Mouse (Mus musculus): ENCODE data around the gene Rptor.

Gene Rptor

DNA sequence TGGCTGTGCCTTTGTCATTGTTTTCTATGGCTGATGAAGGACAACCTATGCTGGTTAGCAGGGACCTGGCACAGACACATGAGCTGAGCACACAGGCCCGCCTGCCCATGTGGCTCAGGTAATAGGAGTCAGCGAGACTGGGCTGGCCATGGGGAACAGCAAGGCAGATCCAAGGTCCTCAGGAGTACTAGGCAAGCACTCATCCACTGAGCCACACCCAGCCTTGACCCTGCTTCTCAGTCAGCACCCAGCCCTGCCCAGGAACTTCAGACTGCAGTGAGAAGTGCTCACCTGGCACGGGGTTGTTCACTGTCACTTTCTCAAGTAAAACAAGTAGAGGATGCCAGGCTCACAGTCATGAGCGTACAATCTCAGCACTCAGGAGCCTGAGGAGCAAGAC lies 270.9 kb downstream of the Rptor start:
- no peak for DNase-seq

DNA sequence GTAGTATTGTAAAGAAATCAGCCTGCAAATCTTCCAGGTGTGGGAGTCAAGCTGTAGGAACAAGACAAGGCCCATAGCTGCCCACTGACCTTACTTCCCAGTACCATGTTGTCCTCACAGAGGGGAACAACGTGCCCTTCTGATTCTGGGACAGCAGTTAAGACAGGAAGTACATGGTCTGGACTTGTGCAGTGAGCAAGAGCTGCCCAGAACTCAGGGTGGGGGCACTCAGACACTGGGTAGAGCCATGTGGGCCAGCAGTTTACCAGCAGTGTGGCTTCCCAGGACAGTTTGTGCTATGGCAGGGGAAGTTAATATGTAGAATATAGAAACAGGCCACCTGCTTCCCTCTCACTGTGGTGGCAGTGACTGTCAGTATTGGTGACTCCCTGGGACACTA lies 272.1 kb downstream of the Rptor start:
- DNase-seq: no peak

DNA sequence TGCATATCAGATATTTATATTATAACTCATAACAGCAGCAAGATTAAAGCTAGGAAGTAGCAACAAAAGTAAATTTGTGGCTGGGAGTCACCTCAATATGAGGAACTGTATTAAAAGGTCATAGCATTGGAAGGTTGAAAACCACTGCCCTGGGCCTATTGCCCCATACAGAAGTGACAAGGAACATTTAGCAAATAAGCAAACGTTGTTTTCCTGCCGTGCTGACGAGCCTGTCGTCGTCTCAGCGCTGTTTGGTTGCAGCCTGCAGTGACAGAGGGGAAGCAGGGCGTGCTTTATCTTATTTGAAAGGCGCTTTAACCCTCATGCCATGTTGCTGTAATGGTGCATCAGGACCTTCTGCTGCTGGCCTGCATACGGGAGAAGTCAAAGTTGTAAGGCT lies 273.0 kb downstream of the Rptor start:
- DNase-seq: no peak

DNA sequence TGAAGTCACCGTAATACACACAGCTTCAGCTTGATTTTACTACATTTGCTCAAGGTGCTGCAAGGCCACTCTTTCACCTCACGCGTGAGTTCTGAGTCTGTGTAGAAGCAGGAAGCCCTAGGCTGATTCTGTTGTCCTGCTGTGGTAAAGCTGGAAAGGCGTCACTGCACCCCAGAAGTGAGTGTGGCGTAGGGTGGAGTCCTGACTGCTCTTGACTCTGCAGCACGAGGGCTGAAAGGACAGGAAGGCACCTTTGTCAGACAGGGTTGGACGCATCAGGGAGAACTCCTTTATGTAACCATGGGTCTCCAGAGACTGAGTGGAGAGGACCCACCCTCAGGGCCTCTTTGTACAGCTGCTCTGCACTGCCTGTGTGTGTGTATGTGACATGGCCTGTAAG lies 274.4 kb downstream of the Rptor start:
- no peak for DNase-seq

DNA sequence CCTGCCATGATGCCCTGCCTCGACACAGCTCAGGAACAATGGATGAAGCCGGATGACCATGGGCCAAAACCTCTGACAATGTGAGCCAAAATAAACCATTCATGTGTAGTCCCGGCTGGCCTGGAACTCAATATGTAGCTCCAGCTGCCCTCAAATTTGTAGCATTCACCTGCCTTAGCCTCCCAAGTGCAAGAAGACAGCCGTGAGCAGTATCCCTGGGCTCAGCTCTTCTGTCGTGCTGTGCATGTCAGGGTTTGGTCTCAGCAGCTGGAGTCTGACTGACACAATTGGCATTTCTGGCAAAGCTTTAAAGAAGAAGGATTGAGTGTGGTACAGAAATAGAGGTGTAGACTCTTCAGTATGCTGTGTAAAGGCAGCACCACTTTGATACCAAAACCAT lies 276.9 kb downstream of the Rptor start:
- no peak for DNase-seq

DNA sequence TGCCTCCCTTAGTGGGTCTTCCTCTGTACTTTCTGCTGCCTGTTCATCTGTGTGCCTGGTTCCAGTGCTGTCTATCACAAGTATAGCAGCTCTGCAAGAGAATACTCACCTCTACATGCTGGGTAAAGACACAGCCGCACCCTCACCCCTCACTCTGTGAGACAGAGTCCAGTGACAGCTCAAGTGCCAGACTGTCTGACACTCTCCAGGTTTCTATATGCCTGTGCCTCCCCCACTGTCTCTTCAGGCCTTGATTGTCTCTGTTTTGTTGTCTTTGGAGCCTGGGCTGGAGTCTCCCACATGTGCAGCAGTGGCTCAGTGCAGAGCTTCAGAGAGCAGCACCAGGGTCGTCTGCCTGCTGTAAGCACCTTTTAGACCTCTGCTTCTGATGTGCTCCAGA lies 280.9 kb downstream of the Rptor start:
- no peak for DNase-seq

DNA sequence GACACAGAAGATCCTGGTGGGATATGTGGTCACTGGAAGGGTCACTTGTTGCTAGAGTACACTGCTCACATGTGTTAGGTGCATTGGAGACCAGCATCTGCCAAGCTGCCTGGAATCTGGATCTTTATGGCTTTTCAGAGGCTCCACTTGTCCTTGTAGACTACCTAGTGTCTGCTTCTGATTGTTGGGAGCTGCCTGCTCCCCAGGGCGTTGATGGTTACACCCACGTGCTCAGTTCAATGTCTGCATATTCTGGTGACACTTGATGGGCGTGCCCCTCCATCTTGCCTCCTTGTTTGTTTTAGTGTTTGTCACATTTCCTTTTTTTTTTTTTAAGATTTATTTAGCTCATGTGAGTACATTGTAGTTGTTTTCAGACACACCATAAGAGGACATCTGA lies 287.3 kb downstream of the Rptor start:
- DNase-seq: no peak

DNA sequence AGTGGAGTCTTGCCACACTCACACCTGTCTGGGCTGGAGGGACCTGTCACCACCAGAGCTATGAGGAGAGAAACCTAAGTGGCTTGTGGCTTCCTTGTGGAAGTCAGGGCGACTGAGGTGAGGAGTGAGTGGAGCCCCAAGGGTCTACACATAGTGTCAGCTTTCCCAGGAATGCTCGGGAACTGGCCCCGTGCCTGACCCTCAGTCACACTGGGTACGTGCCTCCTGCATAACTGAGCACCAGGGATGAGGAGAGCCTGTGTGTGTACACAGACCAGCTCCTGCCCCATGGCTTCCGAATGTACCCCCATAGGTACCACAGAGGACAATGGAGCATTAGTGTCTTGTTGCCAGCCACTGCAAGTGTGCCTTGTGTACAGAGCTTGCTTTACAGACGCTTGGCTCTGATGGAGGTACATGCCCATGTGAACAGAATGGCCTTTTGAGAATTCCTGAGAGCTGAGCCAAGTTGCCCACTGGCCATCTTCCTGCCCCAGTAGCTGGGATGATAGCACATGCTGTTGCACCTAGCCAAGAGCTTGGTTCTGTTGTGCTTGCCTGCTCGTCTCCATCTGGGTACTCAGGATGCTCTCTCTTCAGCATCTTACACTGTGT lies 289.0 kb downstream of the Rptor start:
- DNase-seq: peak; percentile 25

DNA sequence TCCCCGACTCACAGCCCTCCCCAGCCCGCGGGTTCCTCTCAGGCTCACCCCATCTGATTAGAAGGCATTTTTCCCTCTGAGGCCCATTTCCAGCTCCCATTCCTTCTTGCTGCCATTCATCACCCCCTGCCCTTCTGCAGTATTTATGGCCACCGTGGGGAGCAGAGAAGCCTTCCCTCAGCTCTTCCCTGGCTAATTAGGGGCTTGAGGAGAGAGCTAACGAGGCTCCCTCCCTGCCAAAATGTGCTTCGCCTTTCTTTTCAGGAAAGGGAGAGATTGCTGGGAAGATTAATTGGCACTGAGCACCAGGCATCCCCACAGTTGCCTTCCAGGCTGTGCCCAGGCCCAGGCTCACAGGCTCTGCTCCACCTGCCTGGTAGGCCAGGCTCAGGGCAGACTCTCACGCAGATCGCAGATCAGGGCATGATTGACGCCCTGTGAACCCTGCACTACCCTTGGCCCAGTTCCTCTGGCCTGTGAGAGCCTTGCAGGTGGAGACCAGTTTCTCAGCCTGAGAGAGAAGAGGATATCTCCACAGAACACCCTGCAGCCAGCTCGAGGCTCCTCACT lies 291.0 kb downstream of the Rptor start:
- no peak for DNase-seq

DNA sequence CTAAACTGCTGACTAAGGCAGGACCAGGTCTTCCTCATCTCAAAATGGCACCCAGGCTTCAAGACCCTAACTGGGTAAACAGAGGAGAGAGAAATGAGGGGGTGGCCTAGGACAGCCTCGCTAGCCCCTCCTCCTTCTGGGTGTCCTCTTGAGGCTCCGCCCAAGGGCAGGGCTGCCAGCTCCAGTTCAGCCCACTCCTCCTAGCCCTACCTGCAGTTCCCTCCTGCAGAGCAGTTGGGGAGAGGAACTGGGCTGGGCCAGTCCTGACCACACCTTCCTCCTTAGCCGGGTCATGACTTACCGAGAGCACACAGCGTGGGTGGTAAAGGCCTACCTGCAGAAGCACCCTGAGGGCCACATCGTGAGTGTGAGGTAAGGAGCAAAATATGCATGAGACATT lies 291.9 kb downstream of the Rptor start:
- DNase-seq: no peak

DNA sequence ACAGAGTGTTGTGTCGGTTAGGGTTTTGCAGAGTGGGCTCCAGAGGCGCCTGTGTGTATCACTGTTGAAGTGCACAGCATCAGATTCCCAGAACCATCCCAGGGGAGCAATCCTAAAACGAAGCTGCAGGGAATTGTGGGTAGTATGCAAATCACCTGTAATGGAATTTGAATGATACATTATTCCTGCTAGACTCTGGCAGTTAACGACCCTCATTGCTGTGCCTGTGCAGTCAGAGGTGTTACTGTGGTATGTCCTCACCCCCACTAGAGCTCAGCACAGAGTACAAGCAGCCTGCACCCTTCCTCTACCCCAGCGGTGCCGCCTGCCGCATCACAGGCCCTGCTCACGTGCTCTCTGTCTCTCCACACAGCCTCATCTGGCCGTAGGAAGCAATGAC lies 294.3 kb downstream of the Rptor start:
- no peak for DNase-seq

DNA sequence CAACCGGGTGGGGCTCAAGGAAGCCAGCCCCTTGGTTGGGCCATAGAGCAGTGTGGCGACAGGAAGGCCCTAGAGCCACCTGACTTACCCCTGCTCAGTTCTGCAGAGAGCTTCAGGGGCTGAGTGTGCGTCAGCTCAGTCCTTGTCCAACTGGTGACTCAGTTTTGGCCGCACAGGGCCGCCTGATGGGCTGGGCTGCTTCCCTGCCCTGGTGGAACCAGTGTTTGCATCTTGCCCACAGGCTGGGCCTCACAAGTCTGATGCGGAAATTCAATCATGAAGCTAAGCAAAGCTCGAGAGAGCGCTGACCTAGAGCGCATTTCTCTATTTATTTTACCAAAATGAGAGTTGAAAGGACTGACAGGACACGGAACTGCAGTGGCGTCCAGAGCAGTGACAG lies 296.3 kb downstream of the Rptor start:
- no peak for DNase-seq

DNA sequence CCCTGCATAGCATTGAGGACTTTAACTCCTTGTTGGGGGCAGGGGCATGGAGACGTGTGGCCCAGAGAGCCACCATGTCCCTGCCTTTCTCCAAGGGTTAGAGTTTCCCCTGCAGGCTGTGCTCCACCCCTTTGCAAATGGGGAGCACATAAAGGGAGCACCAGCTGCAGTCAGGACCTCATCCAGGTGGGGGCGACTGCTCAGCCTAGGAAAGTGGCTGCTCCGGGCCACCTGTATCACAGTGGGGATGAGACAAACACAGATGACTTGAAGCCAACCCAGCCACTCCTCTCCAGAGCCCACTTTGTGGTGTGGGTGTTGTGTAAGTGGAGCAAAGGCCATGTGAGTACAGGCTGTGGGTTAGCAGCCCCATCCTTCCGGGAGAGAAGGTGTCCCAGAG lies 298.5 kb downstream of the Rptor start:
- no peak for DNase-seq

DNA sequence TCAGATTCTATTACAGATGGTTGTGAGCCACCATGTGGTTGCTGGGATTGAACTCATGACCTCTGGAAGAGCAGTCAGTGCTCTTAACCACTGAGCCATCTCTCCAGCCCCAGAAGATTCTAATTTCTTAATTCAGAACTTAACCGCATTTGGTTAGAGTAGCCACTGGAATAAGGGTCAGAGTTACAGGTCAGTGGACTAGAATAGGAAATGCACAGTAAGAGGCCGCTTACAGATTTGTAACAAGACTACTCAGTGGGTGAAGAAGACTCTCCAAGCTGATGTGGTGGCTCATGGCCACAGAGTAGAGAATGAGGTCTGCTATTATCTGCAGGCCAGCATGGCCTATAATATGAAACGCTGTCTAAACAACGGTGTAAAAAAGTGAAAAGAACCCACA lies 300.2 kb downstream of the Rptor start:
- no peak for DNase-seq

DNA sequence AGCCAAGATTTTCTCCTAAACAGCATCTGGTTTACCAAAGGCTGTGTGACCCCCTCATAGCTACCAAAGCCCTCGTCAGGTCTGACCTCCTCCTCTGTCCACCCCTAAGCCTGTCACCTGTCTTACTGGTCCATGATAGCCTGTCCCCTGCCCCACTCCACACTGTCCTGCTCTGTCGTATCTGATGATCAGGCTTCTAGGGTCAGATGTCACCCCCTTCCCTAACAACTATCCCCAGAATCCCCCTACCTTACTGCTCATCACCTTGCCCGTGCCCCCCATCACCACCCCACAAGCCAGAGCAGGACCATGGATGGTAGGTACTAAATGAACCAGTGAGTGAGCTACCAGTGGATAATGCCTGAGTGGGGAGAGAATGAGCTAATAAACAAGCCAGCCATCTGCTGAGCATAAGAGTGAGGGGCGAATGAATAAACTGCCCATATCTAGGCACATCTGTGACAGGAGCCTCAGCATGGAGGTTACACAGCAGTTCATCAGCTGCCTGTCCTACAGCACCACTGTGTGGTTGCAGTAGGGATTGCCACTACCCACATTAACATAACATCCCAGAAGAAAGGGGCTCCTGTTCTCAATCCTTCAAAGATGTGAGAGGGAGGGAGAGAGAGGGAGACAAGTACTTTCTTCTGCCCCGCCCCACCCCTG lies 302.0 kb downstream of the Rptor start:
- DNase-seq: peak; percentile 67

DNA sequence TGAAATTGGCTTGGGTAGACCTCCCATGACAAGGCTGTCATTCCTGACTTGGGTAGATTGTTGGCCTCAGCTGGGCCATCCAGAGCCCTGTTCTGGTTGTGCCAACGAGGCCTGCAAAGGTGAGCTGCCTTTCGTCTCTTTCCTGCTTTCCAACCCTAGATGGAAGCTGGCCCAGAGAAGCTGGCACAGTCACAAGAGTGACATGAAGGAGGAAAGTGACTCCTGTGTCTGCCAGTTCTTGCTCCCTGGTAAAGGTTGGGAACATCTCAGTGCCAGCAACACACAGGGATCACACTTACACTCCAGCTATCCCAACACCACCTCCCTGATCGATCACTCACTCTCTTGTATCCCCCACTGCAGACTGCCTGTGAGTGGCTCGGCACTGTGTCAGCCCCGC lies 303.1 kb downstream of the Rptor start:
- DNase-seq: no peak

DNA sequence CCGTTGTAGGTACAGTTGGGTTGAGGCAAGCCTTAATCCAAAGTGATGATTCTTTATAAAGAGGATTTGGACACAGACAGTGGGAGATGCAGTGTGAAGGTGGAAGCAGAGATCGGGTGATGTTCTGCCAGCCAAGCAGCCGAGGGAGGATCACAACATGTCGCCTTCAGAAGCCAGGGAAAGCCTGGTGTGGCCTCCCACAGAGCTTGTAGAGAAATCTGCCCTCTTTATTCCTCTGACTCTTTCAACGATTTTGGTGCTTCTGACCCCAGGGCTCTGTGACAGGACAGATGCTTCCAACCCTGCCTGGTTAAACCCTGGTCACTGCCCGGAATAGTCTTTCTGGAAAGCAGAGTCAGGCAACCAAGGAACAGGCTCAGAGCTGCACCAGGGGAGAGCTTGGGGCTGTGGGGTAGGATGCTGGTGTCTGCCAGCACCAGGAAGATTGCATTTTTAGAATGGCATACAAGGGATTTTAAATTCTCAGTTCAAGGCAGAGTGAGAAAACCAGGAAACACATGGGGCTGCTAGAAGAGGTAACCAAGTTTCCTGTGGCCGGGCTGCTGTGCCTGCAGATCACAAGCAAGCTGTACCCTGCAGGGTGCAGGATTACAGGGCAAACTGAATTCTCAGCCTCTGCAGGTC lies 304.4 kb downstream of the Rptor start:
- no peak for DNase-seq

DNA sequence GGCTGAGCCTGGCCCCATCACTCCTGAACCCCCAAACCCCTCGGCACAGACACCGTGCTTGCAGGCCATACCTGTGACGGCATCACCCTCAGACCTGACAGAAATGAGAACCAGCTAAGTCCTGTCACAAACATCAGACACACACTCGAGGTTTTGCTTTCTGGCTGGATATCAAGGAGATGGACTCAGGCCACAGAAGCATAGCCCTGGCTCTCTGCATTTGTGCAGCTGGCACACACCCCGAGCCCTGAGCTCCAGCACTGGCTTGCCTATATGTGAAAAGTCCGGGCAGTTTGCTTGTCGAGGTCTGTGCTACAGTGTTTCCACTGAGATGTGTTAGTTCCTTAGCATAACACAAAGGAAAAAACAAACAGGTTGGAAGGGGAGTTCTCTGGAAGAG lies 305.0 kb downstream of the Rptor start:
- DNase-seq: no peak

DNA sequence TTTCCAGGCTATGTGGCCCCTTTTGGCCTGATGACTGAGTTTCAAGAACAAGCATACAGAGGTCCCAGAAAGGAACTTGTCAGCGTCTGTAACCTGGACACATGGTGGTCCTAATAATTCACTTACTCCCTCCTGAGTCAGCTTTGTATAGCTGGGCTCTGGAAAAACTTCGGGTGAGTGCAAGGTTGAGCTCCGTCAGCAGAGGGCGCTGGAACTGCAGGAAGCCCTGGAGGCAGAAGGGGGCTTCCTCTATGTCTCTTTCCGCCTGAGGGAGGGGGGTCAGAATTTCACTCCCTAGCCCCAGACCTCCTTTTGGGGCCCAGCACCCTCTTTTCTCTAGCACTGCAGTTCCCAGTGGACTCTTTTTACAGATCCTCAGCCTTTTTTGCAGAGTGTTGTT lies 306.7 kb downstream of the Rptor start:
- peak; percentile 52 for DNase-seq

DNA sequence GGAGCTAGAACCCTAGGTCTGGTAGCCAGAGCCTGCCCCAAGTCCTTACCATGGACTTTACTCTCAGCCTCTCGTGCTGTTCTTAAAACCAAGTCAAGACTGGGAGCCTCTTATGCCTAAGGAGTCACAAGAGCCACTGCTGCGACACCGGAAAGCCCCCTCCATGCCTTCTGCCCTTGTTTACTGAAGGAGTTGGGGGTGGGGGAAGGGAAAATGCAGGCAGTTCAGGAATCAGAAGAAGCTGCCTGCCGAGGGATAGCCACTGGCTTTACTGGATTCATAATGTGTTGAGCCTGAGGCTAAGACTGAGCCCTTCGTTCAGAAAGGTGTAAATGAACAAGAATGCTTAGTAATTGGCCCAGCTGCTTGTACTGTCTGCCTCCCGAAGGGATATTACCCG lies 310.1 kb downstream of the Rptor start:
- no peak for DNase-seq

DNA sequence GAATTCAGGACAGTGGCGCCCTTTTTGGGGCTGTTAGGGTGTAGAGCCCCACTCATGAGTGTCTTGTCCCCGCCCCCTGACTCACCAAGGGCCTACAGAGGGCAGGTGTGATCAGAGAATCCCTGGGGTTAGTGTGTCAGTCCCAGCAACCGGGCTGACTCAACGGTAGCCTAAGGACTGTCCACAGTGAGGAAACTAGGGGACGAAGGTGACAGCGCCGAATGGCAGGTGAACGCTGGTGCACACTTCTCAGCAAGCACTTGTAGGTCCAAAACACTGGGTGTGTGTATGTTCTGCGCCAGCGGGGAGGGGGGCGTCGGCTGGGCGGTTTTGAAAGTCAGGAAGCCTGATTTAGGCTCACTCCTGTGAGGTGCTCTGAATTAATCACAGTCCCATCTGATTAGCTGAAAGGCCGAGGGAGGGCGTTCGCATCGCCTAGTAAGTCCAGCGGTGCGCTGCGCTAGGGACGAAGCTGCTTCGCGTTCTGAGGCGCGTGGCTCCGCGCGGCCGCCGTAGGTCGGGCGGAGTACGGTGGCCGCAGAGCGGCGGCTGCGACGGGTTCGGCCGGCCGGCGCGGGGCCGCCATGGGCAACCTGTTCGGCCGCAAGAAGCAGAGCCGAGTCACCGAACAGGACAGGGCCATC lies 310.7 kb downstream of the Rptor start, which contains the start of gene Chmp6:
TSS of gene Chmp6 (plus strand) at position 151 of the 644 bp plus-strand sequence.
- peak; percentile 91 for DNase-seq

DNA sequence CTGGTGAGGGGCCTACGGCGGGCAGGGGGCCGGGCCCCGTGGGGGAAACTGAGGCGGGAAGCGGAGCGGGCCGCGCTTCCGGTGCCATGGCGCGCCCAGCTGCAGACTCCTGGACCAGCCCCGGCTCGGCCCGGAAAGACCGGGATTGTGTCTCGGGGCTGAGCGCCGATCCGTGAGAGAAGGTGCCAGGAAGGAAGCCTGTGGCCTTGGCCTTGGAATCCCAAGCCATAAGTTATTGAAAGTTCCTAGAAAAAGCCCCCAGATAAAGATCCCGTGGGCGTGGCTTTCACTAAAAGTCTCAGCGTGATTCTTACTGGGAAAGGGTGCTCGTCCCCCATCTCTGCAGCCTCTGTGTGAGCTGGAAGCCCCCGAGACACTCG lies 311.2 kb downstream of the Rptor start:
- no peak for DNase-seq

DNA sequence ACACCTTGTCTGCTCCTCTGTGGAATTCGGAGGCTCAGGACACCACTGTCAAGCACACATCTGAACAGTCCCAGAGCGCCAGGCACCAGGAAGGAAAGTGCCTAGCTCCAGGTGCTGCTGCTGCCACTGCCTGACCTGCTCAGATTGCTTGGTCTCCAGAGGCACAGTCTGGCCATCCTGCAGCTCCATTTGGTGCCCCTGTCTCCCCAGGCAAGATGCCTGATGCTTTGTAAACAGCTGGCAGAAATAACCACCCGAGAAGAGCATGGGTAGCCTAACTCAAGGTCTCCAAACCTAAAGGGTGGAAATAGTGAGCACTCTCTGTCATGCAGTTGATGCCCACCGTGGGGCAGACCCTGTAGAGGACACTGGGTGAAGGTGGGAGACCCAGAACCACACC lies 311.7 kb downstream of the Rptor start:
- no peak for DNase-seq

DNA sequence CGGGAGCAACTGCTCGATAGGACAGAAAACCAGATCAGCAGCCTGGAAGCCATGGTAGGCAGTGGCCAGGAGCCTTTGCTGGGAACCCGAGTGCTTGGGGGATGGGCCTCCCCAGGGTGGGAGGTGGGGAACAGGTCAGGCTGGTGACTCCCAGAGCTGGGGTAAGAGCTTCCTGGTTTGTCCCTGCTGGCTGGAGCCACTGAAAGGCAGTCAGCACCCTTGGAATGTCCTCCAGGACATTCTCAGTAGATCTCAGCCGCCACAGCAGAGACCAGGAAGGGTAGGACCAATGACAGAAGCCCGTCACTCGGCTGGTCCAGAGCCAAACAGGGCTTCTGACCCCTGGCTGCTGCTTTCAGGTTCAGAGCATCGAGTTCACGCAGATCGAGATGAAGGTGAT lies 313.0 kb downstream of the Rptor start:
- no peak for DNase-seq

All from cerebellum, adult 11 months (tissue).